Mouse (Mus musculus): ENCODE measurements around the gene Ntrk1. TPM values are rescaled to one million over a fixed set of nuclear protein-coding genes. Genes with fewer than 3 reads are reported as not detected.
"Not testable (repeated sequence)": the region's sequence is repeated elsewhere in the genome, so short reads cannot be mapped to it uniquely, and the experiment has no call there.

The Ntrk1 gene
- total RNA-seq (2021): under 1 TPM; 0.17 to 0.18 TPM

- DNase-seq (ENCODE audit: low spot score): no peak
- intact Hi-C loops (cut with DNase I): loop anchor here (1.0 to 2.0 kb wide), 3 partner anchors 21 to 65 kb away; no protein-coding TSS in a partner anchor
These were observed at the start of gene Ntrk1 for GRCm38 (mm10) chr3:87794922-87795325. TSS of gene Ntrk1 (minus strand) at chr3:87795162.

- intact Hi-C loops (cut with DNase I): no loop called here
- no peak for DNase-seq (ENCODE audit: low spot score)
These were observed 45.9 kb upstream of the Ntrk1 start for GRCm38 (mm10) chr3:87840858-87841257.

DNA sequence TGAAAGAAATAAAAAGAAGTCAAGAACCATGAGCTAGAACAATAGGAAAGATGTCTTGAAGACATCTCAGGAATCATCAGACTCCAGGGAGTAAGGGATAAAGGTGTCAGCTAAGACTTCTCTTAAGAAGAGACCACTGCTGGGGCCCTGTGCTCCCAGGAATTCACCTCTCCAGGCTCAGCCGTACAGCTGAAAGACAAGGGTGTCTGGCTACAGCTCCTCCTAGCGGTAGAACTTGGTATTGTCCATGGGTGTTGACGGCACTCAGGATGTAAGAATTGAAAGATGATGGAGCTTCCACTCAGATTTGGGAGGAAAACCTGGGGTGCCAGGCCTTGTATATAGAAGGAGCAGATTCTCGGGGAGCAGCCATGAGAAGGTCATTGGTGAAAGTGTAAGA, 43.7 kb upstream of the Ntrk1 start:
- no peak for DNase-seq (ENCODE audit: low spot score)
- intact Hi-C loops (cut with DNase I): loop anchor here (1.0 kb wide), 1 partner anchor 68 kb away; no protein-coding TSS in a partner anchor

- intact Hi-C loops (cut with DNase I): no loop called here
- no peak for DNase-seq (ENCODE audit: low spot score)
These were observed 38.5 kb upstream of the Ntrk1 start for GRCm38 (mm10) chr3:87833482-87833881.

GRCm38 (mm10) chr3:87832109-87832859, 37.3 kb upstream of the Ntrk1 start:
- no peak for DNase-seq (ENCODE audit: low spot score)
- intact Hi-C loops (cut with DNase I): no loop called here

DNA sequence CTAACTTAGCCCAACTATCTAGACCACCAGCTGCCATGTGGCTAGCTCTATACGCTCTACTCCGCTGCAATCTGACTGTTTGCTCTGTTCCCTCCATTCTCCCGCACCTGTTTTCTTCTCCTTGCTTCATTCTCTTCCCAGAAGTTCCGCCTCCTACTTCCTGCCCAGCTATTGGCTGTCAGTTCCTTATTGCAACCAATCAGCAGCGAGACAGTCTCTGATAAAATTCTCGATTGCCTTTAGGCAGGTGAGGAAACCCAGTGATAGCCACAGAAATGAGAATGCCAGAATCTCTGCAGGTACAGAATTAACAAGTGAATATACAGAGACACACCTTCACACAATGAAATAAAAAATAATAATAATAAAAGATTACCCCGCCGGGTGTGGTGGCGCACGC, 34.1 kb upstream of the Ntrk1 start:
- no peak for DNase-seq (ENCODE audit: low spot score)
- intact Hi-C loops (cut with DNase I): no loop called here

DNA sequence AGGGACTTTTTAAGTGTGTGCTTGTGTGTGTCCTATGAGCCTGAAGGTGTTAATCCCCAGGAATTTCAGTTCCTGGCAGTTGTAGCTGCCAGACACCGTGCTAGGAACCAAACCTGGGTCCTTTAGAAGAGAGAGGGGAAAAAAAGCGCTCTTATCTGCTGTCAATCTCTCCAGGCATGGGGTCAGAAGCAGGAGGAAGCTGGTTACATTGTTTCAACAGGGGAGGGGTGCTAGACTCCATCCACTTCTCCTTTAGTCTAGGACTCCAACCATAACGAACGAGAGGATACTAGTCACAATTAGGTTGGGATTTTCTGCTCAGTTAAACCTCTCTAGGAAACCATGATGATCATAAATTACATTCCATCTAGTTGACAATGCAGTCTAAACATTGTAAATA, 33.5 kb upstream of the Ntrk1 start:
- intact Hi-C loops (cut with DNase I): no loop called here

DNA sequence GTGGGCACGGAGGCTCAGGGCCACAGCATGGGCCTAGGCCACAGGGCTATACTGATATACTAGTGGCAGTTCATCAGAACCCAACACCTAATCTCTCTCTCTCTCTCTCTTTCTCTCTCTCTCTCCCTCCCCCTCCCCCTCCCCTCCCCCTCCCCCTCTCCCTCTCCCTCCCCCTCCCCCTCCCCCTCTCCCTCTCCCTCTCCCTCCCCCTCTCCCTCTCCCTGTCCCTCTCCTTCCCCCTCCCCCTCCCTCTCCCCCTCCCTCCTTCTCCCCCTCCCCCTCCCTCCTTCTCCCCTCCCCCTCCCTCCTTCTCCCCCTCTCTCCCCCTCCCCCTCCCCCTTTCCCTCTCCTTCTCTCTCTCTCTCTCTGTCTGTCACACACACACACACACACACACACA, 29.2 kb upstream of the Ntrk1 start, which contains the start of gene Pear1:
Pear1 (minus strand) TSS at position 101 of the 400 bp plus-strand sequence.
- DNase-seq (ENCODE audit: low spot score); intact Hi-C loops (cut with DNase I): not testable (repeated sequence)

More for the DNA sequence above, 33.5 kb upstream of the Ntrk1 start:
- DNase-seq (ENCODE audit: low spot score): no peak

DNA sequence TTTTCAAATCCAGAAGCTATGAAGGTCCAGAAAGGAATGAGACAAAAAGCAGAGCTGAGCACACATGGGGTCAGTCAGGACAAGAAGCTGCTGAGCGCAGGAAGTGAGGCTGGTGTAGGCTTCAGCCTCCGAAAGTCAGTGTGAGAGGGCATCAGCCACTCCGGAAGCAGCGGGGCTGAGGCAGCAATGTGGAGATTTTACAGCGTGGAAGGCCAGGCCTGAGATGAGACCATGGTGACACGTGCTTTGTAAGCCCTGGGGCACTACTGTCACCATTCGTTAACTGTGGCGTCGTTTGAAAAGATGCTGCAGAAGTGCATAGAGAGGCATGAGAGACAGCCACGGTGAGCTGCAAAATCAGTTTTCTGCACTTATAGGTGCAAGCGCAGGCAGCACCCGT, 23.3 kb upstream of the Ntrk1 start:
- intact Hi-C loops (cut with DNase I): loop anchor here (5.0 kb wide), 1 partner anchor 61 kb away; no protein-coding TSS in a partner anchor
- DNase-seq (ENCODE audit: low spot score): no peak

- DNase-seq (ENCODE audit: low spot score): peak; percentile 29
- intact Hi-C loops (cut with DNase I): loop anchor here (1.0 to 5.0 kb wide), 3 partner anchors 21 to 59 kb away; partner anchors contain the start of gene Ntrk1
These were observed 21.7 kb upstream of the Ntrk1 start for GRCm38 (mm10) chr3:87816646-87817093.

- intact Hi-C loops (cut with DNase I): loop anchor here (1.0 to 5.0 kb wide), 3 partner anchors 21 to 59 kb away; partner anchors contain the start of gene Ntrk1
- DNase-seq (ENCODE audit: low spot score): no peak
These were observed 21.2 kb upstream of the Ntrk1 start for GRCm38 (mm10) chr3:87816166-87816565.

- DNase-seq (ENCODE audit: low spot score): no peak
- intact Hi-C loops (cut with DNase I): no loop called here
These were observed 17.9 kb upstream of the Ntrk1 start for GRCm38 (mm10) chr3:87812873-87813272.

DNA sequence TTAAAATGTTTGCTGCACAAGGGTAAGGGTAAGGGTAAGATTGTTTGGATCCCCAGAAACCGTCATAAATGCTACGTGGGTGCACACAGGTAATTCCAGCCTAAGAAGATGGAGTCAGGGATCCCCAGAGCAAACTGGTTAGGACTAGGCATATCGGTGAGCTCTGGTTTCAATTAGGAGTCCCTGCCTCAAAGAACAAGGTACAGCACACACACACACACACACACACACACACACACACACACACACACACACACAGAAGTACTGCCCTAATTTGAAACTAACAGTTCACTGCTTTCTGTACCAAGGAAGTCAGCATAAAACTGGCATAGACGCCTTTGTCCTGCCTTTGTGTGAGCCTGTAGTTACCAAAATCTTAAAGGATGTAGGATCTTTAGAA, 17.5 kb upstream of the Ntrk1 start:
- no peak for DNase-seq (ENCODE audit: low spot score)
- intact Hi-C loops (cut with DNase I): no loop called here

GRCm38 (mm10) chr3:87811297-87811696, 16.3 kb upstream of the Ntrk1 start:
- intact Hi-C loops (cut with DNase I): no loop called here
- no peak for DNase-seq (ENCODE audit: low spot score)

GRCm38 (mm10) chr3:87809322-87809962, 14.5 kb upstream of the Ntrk1 start:
- intact Hi-C loops (cut with DNase I): no loop called here
- no peak for DNase-seq (ENCODE audit: low spot score)

DNA sequence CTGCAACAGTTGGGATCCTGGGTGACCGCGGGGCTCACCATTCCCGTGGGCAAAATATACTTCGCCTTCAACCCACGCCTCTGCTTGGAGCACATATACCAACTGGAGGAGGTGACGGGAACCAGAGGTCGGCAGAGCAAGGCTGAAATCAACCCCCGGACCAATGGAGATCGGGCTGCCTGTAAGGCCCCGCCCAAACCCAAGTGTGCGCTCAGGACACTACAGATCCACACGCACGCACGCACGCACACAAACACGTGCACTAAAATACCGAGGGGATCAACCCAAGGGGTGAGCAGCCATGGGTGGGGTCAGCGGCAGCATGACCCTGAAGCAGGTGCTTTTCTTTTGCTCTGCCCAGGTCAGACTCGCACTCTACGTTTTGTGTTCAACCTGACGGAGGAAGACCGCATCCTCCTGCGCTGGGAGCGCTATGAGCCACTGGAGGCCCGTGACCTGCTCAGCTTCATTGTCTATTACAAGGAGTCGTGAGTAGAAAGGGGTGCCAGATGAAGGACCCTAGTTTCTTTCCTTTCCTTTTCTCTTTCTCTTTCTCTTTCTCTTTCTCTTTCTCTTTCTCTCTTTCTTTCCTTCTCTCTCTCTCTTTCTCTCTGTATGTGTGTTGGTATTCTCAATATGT, 9.2 kb upstream of the Ntrk1 start:
- intact Hi-C loops (cut with DNase I): no loop called here
- DNase-seq (ENCODE audit: low spot score): no peak

DNA sequence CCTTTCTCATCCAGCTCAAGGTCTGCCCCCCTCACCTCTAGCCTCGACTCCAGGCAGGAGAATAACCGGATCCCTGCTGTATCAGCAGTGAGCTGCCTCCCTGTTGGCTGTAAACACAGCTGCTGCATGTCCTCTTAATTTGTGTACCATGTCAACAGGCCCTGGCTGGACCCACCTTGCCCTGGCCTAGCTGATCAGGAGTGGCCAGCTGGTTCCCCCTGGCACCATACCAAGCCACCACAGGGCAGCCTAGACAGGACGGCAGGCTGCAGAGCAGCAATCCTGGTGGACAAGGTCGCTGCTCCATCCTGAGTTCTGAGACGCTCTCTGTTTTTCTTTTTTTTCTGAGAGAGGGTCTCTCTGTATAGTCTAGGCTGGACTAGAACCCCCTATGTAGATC, 6.7 kb upstream of the Ntrk1 start:
- DNase-seq (ENCODE audit: low spot score): no peak
- intact Hi-C loops (cut with DNase I): no loop called here

DNA sequence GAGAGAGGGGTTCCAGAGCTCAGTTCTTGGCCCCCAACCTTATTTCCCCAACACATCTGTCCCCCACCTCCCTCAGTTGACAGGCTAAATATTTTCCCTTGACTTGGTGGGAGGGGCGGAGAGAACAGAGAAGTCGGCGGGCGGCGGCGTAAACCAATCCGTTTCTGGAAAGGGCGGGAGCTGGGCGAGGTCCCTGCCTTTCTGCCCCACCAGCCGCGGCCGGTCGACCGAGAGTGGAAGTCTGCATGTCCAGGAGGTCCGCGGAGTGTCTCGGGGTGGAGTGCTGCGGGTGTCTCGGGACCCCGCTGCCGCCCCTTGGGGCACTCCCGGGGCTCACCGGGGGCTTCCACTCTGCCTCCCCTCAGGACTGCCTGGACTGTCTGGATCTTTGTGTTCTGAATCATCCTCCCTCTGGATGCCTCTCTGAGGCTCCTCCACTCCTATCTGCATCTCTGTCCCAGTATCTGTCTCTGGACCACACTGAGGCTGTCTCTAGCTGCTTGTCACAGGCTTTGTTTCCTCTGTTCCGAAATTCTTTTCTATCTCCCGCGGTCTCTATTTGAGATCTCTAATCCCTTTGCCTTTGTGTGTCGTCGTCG, 1.9 kb upstream of the Ntrk1 start, which contains the start of gene Insrr:
Insrr (plus strand) TSS at position 216 of the 599 bp plus-strand sequence.
- intact Hi-C loops (cut with DNase I): no loop called here
- no peak for DNase-seq (ENCODE audit: low spot score)

GRCm38 (mm10) chr3:87795336-87796277, 645 bp upstream of the Ntrk1 start:
- intact Hi-C loops (cut with DNase I): loop anchor here (1.0 to 2.0 kb wide), 3 partner anchors 21 to 65 kb away; no protein-coding TSS in a partner anchor
- DNase-seq (ENCODE audit: low spot score): no peak

Measured in heart, postnatal 25 days (tissue).